Mouse (Mus musculus) ES-CJ7 (cell line): ENCODE data around the gene Ascc3.
A peak's percentile ranks its signal among the peaks of the same experiment; 100 is the strongest.

Source experiments
- DNase-seq: peaks from one replicate; pipeline ENCODE4 v3.0.0; 2011; ENCODE audit warnings: low read depth, low spot score

The Ascc3 gene

GRCm38 (mm10) chr10:50762984-50763383 lies 170.5 kb downstream of the Ascc3 start:
- DNase-seq, result no peak

- DNase-seq, result no peak
Measured at GRCm38 (mm10) chr10:50763457-50764310, 171.2 kb downstream of the Ascc3 start.

- DNase-seq, result no peak
Measured at GRCm38 (mm10) chr10:50772811-50773210, 180.3 kb downstream of the Ascc3 start.

GRCm38 (mm10) chr10:50773846-50774245 lies 181.4 kb downstream of the Ascc3 start:
- DNase-seq, result no peak

GRCm38 (mm10) chr10:50792840-50793239 lies 200.4 kb downstream of the Ascc3 start:
- DNase-seq, result no peak

GRCm38 (mm10) chr10:50801594-50801993 lies 209.1 kb downstream of the Ascc3 start:
- no peak for DNase-seq

GRCm38 (mm10) chr10:50802380-50802779 lies 209.9 kb downstream of the Ascc3 start:
- DNase-seq, result no peak

- no peak for DNase-seq
Measured at GRCm38 (mm10) chr10:50806166-50806565, 213.7 kb downstream of the Ascc3 start.

- no peak for DNase-seq
Measured at GRCm38 (mm10) chr10:50822363-50822762, 229.9 kb downstream of the Ascc3 start.

- DNase-seq, result no peak
Measured at GRCm38 (mm10) chr10:50826829-50827228, 234.4 kb downstream of the Ascc3 start.

GRCm38 (mm10) chr10:50834533-50834932 lies 242.1 kb downstream of the Ascc3 start:
- DNase-seq, result no peak

GRCm38 (mm10) chr10:50843363-50843762 lies 250.9 kb downstream of the Ascc3 start:
- DNase-seq, result no peak

- no peak for DNase-seq
Measured at GRCm38 (mm10) chr10:50868202-50868601, 275.7 kb downstream of the Ascc3 start.

GRCm38 (mm10) chr10:50876952-50877351 lies 284.5 kb downstream of the Ascc3 start:
- DNase-seq, result no peak

- peak; percentile 33 for DNase-seq
Measured at GRCm38 (mm10) chr10:50881476-50882069, 289.1 kb downstream of the Ascc3 start.

- no peak for DNase-seq
Measured at GRCm38 (mm10) chr10:50882366-50882765, 289.9 kb downstream of the Ascc3 start.

- no peak for DNase-seq
Measured at GRCm38 (mm10) chr10:50886305-50886704, 293.8 kb downstream of the Ascc3 start.

GRCm38 (mm10) chr10:50890621-50891020 lies 298.2 kb downstream of the Ascc3 start:
- DNase-seq, result no peak

- DNase-seq, result peak; percentile 59
Measured at GRCm38 (mm10) chr10:50891876-50892711, 299.6 kb downstream of the Ascc3 start.

- peak; percentile 62 for DNase-seq
Measured at GRCm38 (mm10) chr10:50892751-50893320, 300.4 kb downstream of the Ascc3 start.

- DNase-seq, result no peak
Measured at GRCm38 (mm10) chr10:50893546-50893945, 301.1 kb downstream of the Ascc3 start.
